Mouse (Mus musculus) forebrain, postnatal 0 days (tissue): ENCODE measurements around the gene Adad2. TPM values are rescaled to one million over a fixed set of nuclear protein-coding genes. Genes with fewer than 3 reads are reported as not detected.

Experiments used
- ATAC-seq: fragments of 200-750 bp; cut with Nextera tagmentation; 2 replicates; pipeline ENCODE4 v1.8.0; 2017; ENCODE audit warnings: mild to moderate bottlenecking, moderate library complexity
- DNase-seq: peaks from one replicate; pipeline ENCODE4 v3.0.0-alpha.2; 2015
- H3K27ac ChIP-seq: fragments of 300-500 bp; sonication (generic); 2 replicates; pipeline ENCODE4 v1.5.1; 2014; ENCODE audit warnings: low read depth, mild to moderate bottlenecking, antibody characterized with exemption, low read length, moderate library complexity, mixed read lengths
- H3K27me3 ChIP-seq: fragments of 300-500 bp; sonication (generic); 2 replicates; pipeline ENCODE4 v1.6.1; 2014; ENCODE audit warnings: mild to moderate bottlenecking, low read length, mixed read lengths; ENCODE audit not compliant: insufficient read depth
- H3K36me3 ChIP-seq: fragments of 300-500 bp; sonication (generic); 2 replicates; pipeline ENCODE4 v1.6.1; 2014; ENCODE audit warnings: mild to moderate bottlenecking, moderate library complexity; ENCODE audit not compliant: insufficient read depth
- H3K4me1 ChIP-seq: fragments of 300-500 bp; sonication (generic); 2 replicates; pipeline ENCODE4 v1.6.1; 2014; ENCODE audit warnings: antibody characterized with exemption; ENCODE audit not compliant: insufficient read depth
- H3K4me2 ChIP-seq: fragments of 300-500 bp; sonication (generic); 2 replicates; pipeline ENCODE4 v1.6.1; 2014; ENCODE audit warnings: low read depth, mild to moderate bottlenecking, moderate library complexity
- H3K4me3 ChIP-seq: fragments of 300-500 bp; sonication (generic); 2 replicates; pipeline ENCODE4 v1.5.1; 2014; ENCODE audit warnings: low read depth, low read length, mixed read lengths
- H3K9ac ChIP-seq: fragments of 300-500 bp; sonication (generic); 2 replicates; pipeline ENCODE4 v1.6.1; 2014; ENCODE audit warnings: mild to moderate bottlenecking
- H3K9me3 ChIP-seq: fragments of 300-500 bp; sonication (generic); 2 replicates; pipeline ENCODE4 v1.6.1; 2016; ENCODE audit warnings: low read length
- CTCF ChIP-seq: sonication (generic); IDR thresholded peaks from 2 replicates; pipeline ENCODE4 v1.5.1; 2016; ENCODE audit warnings: antibody characterized with exemption, control low read depth, low read depth
- WGBS: fragments of 180-500 bp; shearing (Covaris S2); extraction: QIAGEN DNeasy Blood & Tissue Kit; methylation state at CpG from one replicate; pipeline ENCODE4 v1.1.7; 2014; 5-methylcytosine and 5-hydroxymethylcytosine counted together
- polyA plus RNA-seq: library from polyadenylated mRNA; unstranded; fragments of >200 nt; fragmentation: Nextera tagmentation; extraction: Ambion mirVana; gene quantifications from 2 replicates; pipeline ENCODE4 v1.2.1, GENCODE M21; 2015
- total RNA-seq: library from RNA; depleted of rRNA; stranded (reverse); fragments of >200 nt; gene quantifications from 2 replicates; pipeline ENCODE4 v1.2.3, GENCODE M21; 2014

Gene Adad2
- total and polyA plus RNA-seq, 2 experiments from 2014 or later: 0.16 TPM; not detected in 1

DNA sequence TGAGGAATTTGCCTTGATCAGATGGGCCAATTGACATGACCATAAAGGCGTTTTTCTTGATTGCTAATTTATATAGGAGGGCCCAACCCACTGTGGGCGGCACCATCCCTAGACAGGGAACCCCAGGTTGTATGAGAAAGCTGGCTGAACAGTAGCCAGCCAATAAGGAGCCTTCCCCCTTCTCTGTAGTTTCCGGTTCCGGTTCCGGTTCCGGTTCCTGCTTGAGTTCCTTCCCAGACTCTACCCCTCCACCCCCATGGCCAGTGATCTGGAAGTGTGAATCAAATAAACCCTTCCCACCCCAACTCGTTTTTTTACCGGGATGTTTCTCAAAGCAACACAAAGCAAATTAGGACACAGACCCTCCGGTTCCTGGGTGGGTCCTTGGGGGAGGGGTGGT, 19.7 kb downstream of the Adad2 start:
- no peak for DNase-seq
- Histone ChIP-seq H3K9ac (no peak overlapping the region), H3K4me1 (no peaks in the 10 kb centered on the region), H3K27ac (no peak overlapping the region), H3K4me2 (no peak overlapping the region), H3K36me3 (no peaks in the 10 kb centered on the region), H3K27me3 (peaks cover 11% of the 10 kb centered on the region), H3K9me3 (no peaks in the 10 kb centered on the region), H3K4me3 (no peak overlapping the region)
- no peak for TF ChIP-seq CTCF
- WGBS: 88% methylated on average over 9 of the region's 9 CpGs
- no peak for ATAC-seq

- H3K27ac ChIP-seq: no peak overlapping the region
- ATAC-seq (no peak), DNase-seq (no peak)
- no peaks in the 10 kb centered on the region for H3K4me1 ChIP-seq
- 58% methylated on average over 29 of the region's 29 CpGs for WGBS
- H3K9me3 ChIP-seq: no peaks in the 10 kb centered on the region
- H3K36me3 ChIP-seq: no peaks in the 10 kb centered on the region
- H3K9ac ChIP-seq: no peak overlapping the region
- H3K27me3 ChIP-seq: peaks cover 11% of the 10 kb centered on the region
- H3K4me2 ChIP-seq: no peak overlapping the region
- TF ChIP-seq CTCF: no peak
- no peak overlapping the region for H3K4me3 ChIP-seq
These were observed 20.4 kb downstream of the Adad2 start for GRCm38 (mm10) chr8:119632909-119633308.

DNA sequence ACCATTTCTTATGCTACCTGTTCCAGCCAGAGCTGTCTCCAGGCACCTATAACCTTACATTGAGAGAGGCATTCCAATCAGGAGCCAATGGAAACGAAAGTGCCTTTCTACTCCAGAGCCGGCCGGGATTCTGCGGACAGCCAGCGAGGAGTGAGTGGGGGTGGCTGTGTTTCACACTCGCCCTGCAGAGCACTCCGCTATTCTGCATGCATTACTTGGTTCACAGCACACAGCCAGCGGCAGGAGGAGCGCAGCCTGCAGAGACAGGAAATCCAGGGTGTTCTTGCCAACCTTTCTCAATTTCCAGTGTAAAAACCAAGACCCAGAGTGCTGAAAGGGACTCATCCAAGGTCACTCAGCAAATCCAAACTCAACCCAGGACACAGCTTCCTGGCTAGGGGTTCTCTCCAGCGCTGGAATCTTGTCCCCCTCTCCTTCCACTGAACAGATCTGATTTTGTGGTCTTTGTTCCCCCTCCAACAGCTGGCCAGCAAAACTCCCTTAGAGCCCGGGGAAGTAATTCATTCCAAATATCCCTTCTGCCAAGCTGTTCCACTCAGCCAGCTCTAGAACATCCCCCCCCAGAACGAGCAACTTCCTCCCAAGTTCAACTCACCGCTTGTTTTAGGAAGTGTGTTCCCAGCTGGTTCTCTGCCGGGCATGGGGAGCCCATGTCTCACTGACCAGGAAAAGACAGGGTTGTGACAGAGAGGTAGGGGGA, 22.2 kb downstream of the Adad2 start:
- peaks cover 11% of the 10 kb centered on the region for H3K27me3 ChIP-seq
- H3K4me3 ChIP-seq: no peak overlapping the region
- H3K36me3 ChIP-seq: no peaks in the 10 kb centered on the region
- no peak overlapping the region for H3K27ac ChIP-seq
- no peaks in the 10 kb centered on the region for H3K4me1 ChIP-seq
- WGBS: 17% methylated on average over 14 of the region's 14 CpGs
- no peak for ATAC-seq
- H3K4me2 ChIP-seq: no peak overlapping the region
- TF ChIP-seq CTCF: no peak
- no peak overlapping the region for H3K9ac ChIP-seq
- DNase-seq: no peak
- no peaks in the 10 kb centered on the region for H3K9me3 ChIP-seq

GRCm38 (mm10) chr8:119635378-119635777, 22.8 kb downstream of the Adad2 start, which contains the start of gene Kcng4:
Kcng4 (minus strand) TSS chr8:119635680.
- Histone ChIP-seq H3K27ac (no peak within 1 kb of the TSS), H3K4me2 (no peak within 1 kb of the TSS), H3K4me1 (no peaks in the 10 kb centered on the region), H3K9me3 (no peaks in the 10 kb centered on the region), H3K27me3 (peaks cover 11% of the 10 kb centered on the region), H3K36me3 (no peaks in the 10 kb centered on the region), H3K4me3 (no peak within 1 kb of the TSS), H3K9ac (no peak within 1 kb of the TSS)
- no peak for ATAC-seq
- TF ChIP-seq CTCF: no peak
- DNase-seq: no peak
- 38% methylated on average over 6 of the region's 6 CpGs for WGBS

- WGBS: 62% methylated on average over 2 of the region's 2 CpGs
- no peak for TF ChIP-seq CTCF
- H3K4me2 ChIP-seq: no peak overlapping the region
- no peak overlapping the region for H3K4me3 ChIP-seq
- H3K36me3 ChIP-seq: no peaks in the 10 kb centered on the region
- DNase-seq (no peak), ATAC-seq (no peak)
- no peak overlapping the region for H3K9ac ChIP-seq
- H3K27ac ChIP-seq: no peak overlapping the region
- no peaks in the 10 kb centered on the region for H3K9me3 ChIP-seq
- H3K4me1 ChIP-seq: no peaks in the 10 kb centered on the region
- peaks cover 11% of the 10 kb centered on the region for H3K27me3 ChIP-seq
These were observed 23.4 kb downstream of the Adad2 start for GRCm38 (mm10) chr8:119635958-119636357.

DNA sequence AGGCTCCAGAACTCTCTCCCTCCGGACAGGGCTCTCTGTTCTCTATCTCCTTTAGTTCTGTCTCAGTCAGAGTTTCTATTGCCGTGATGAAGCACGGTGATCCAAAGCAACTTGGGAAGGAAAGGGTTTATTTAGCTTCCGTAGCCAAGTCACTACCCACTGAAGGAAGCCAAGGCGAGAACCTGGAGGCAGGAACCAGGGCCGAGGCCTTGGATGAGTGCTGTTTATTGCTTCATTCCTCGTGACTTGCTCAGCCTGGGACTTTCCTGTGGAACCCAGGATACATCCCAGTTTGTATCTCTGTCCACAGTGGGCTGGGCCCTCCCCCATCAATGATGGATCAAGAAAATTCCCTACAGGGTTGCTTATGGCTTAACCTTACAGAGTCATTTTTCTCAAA, 24.2 kb downstream of the Adad2 start:
- H3K4me3 ChIP-seq: no peak overlapping the region
- no peak overlapping the region for H3K27ac ChIP-seq
- no peak overlapping the region for H3K9ac ChIP-seq
- no peaks in the 10 kb centered on the region for H3K4me1 ChIP-seq
- no peak for ATAC-seq
- DNase-seq: no peak
- no peaks in the 10 kb centered on the region for H3K36me3 ChIP-seq
- TF ChIP-seq CTCF: no peak
- H3K9me3 ChIP-seq: no peaks in the 10 kb centered on the region
- 62% methylated on average over 7 of the region's 7 CpGs for WGBS
- no peak overlapping the region for H3K4me2 ChIP-seq
- H3K27me3 ChIP-seq: peaks cover 11% of the 10 kb centered on the region

DNA sequence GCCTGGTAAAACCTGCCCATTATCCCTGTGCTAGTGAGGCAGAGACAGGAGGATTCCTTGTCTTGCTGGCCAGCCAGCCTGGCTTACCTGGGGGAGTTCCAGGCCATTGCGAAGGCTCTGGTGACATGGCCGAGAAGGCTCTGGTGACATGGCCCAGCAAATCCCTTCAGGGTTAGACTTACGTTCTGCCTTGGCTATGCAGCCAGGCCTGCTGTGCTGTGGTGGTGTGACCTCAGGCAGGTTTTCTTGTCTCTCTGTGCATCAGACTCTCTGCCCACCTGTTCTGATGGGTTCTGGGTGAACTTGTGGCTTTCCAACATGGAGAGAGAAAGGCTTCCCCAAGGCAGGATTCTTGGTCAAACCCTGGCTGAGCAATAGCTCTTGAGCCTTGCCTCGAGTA, 24.8 kb downstream of the Adad2 start:
- H3K4me1 ChIP-seq: no peaks in the 10 kb centered on the region
- H3K36me3 ChIP-seq: no peaks in the 10 kb centered on the region
- no peak for TF ChIP-seq CTCF
- DNase-seq (no peak), ATAC-seq (no peak)
- no peak overlapping the region for H3K9ac ChIP-seq
- no peak overlapping the region for H3K4me2 ChIP-seq
- no peak overlapping the region for H3K4me3 ChIP-seq
- H3K27me3 ChIP-seq: peaks cover 11% of the 10 kb centered on the region
- H3K9me3 ChIP-seq: no peaks in the 10 kb centered on the region
- 93% methylated on average over 4 of the region's 4 CpGs for WGBS
- no peak overlapping the region for H3K27ac ChIP-seq
